Mouse (Mus musculus) cortical plate, adult 2 months (tissue): ENCODE data around the gene 2410137M14Rik.

Experiments
- CTCF ChIP-seq: fragments of 200-500 bp; IDR thresholded peaks from 2 replicates; pipeline ENCODE4 v1.5.1; 2011; ENCODE audit warnings: mild to moderate bottlenecking, control low read depth, low read length; ENCODE audit not compliant: insufficient read depth; ENCODE audit errors: extremely low read depth
- POLR2A ChIP-seq: fragments of 200-500 bp; IDR thresholded peaks from 2 replicates; pipeline ENCODE4 v1.6.1; 2011; ENCODE audit warnings: mild to moderate bottlenecking, low read length, control low read depth; ENCODE audit not compliant: insufficient read depth; ENCODE audit errors: extremely low read depth

DNA sequence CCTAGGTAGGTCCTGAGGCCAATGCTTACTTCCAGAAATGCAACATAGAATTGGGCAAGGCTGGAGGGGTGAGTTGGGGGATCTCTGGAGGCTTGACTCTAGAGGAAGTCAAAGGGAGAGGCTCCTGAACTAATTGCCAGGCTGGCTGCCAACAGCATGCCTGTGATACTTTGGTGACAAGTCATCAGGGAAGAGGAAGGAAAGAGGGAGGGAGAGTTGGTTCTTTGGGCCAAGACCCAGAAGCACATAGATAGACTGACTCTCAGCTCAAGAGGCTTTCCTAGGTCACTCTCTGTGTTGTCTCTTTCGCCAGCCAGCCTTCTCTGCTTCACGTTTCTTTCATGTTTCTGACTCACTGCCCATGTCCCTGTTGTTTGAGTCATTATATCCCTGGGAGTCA lies 49.2 kb downstream of the 2410137M14Rik start:
- TF ChIP-seq POLR2A (no peak), CTCF (no peak)
